Mouse (Mus musculus): ENCODE measurements around the gene Olfr985.
A peak's percentile ranks its signal among the peaks of the same experiment; 100 is the strongest.

Gene Olfr985

DNA sequence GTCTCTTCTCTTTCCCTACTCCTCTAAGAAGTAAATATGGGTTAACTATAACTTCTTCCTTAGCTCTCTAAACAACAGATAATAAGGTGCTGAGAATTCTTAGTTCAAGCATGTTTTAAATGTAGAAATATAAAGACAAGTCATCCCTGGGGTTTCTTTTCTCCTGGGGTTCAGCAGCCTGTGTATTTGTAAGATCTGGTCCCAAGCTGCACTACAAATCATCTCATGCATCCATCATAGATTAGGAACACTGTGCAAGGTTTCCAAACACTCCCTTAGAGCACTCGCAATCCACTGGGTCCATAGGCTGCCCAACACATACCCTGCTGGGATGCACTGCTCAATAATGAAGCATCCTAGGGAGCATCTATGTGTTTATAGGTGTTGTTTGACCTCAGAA, at the start of gene Olfr985:
Olfr985 (minus strand) TSS at position 101 of the 400 bp plus-strand sequence.
- DNase-seq (ENCODE audit: low read depth) = no peak

DNA sequence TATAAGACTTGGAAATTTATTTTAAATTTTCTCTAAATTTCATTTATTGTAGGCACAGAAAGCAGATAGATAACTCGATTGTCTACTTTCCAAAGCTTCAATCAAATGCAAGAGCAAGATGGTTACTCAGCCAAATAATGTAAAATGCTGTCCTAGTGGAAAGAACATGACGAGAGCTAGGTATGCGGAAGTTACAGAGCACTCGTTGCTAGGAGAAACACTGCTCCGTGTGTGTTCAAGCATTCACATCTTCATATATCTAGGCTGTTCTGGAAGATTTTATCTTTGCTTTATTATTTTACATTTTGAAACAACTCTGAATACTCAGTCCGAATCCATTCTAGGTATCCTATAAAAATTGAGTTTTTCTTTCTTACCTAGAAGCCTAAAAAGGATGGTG, 47.0 kb upstream of the Olfr985 start:
- DNase-seq (ENCODE audit: low read depth) = no peak

DNA sequence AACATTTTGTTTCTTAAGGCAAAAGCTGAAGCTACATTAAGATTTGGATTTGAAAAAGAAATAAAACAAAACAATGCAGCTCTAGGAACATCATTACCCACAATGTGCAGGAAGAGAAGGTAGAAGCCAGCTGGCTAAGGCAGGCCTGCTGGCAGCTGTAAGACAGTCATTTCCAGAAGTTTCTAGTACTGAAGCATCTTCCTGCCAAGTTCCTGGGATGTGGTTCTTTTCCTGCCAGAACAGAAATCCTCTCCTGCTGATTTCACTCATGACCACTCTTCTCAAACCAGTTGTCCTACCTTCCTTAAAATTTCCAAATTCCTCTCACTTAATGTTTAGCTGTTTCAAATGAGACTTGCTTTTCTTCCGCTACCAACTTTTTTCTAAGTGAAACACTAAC, 36.5 kb upstream of the Olfr985 start:
- DNase-seq (ENCODE audit: low read depth) = no peak

DNA sequence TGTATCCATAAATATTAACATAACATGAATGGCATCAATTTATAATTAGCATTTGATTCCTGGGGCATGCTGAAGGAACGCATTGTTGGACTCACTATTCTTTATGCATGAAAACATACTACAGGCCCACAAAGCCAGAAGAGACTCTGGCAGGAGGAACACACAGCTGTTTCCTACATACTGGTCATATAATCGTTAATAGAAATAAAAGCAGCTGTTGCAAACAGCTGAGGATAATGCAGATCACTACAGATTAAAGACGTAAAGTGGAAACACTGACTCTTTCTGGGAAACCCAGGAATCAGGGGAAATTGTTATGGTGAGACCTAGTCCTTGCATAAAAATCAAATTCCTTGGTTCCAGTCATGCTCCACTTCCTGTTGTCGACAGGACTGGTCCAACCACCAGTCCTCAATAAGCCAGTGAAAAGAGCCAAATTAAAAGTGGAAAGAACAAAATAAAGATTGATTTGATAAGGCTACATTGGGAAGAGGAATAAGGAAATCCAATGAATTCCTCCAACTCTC, 25.2 kb upstream of the Olfr985 start:
- DNase-seq (ENCODE audit: low read depth) = no peak

DNA sequence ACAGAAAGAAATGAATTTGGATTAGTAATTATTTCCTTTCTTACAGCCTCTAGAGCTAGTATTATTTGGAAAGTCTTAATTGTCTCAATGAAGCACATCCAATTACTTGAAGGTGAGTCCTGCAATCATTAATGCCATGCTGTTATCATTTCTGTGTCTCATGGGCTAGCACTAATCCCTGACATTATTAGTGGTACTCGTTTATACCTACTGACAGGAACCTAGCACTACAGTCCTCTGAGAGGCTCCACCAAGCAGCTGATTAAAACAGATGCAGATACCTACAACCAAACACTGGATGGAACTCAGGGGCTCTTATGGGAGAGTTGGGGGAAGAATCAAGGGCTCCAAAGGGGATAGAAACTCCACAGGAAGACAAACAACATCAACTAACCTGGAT, 11.6 kb upstream of the Olfr985 start:
- no peak for DNase-seq (ENCODE audit: low read depth)

DNA sequence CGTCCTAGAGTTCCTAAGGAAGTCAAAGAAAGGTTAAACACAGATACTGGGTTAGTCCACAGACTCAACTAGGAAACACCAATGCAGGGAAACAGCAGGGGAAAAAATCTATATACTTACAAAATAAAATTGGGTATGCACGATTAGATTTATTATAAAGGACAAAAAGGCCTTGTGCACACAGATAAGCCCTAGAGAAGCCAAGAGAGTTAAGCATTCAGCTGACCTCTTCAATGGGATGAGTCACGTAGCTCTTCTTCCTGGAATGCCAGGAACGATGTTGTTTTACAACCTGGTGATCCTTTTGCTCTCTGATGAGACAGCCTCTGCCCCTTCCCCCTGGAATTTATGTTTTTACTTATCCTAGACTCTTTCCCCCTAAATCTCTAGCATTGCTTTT, 9.5 kb upstream of the Olfr985 start:
- DNase-seq (ENCODE audit: low read depth) = no peak

DNA sequence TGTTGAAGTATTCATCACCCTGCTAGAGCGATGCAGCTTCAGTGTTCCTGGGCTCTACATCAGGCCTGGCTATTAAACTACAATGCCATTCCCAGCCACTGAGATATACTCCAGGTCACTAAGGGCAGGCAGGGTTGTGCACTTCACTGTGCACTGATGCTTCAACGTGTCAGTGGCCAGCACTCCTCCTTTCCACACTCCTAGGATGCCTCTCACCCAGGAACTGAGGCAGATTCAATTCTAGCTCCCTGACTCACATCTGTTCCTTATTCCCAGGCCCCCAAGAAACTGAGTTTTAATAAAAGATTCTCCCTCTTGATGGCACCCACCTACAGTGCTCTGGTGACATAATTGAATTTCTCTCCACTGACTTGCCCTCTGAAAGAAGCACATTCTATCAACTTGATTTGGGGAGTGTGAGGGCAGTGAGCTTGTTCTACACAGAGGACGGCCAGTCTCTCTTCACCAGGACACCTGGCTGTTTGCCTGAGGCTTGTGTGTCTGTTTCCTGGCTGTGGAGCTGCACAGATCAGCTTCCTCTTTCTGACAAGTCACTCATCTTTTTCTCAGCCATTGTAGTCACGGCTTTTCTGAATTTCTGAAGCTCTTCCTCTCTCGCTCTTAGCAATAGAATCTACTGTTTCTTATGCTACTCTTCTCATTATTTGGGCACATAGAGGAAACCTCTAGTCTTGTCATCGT, 7.2 kb upstream of the Olfr985 start:
- peak; percentile 20 for DNase-seq (ENCODE audit: low read depth)

DNA sequence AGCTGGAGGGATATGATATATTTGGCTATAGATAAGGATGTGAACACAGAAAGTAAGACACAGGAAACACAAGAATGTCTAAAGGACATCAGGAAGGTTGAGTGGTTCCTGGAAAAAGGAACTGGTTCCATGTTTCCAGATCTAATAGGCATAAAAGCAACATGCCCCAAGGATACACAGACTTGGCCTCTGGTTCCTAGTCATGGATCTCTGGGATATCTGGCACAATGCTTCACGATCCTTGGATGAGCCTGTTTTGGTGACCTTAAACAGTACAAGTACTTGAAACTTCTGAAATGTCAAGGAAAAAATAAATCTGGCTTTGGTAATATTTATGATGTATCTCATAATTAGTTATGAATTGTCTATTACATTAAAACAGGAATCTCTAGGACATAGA, 572 bp upstream of the Olfr985 start:
- no peak for DNase-seq (ENCODE audit: low read depth)

DNA sequence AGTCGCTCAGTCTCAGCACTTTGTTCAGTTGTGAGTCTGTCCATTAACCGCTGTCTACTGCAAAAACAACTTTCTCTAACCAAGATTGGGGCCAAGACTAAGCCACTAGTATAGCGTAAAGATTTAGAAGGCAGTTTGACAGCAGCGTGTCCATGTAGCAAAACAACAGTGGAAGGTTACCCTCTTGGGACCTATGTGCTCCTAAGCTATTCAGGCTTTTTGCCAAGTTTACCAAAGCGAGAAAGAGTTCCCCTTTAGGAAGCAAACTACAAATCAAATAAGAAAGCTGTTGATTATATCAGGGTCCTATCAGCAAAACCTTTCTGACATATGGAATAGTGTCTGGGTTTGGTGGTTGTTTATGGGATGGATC, 12.7 kb downstream of the Olfr985 start:
- no peak for DNase-seq (ENCODE audit: low read depth)

DNA sequence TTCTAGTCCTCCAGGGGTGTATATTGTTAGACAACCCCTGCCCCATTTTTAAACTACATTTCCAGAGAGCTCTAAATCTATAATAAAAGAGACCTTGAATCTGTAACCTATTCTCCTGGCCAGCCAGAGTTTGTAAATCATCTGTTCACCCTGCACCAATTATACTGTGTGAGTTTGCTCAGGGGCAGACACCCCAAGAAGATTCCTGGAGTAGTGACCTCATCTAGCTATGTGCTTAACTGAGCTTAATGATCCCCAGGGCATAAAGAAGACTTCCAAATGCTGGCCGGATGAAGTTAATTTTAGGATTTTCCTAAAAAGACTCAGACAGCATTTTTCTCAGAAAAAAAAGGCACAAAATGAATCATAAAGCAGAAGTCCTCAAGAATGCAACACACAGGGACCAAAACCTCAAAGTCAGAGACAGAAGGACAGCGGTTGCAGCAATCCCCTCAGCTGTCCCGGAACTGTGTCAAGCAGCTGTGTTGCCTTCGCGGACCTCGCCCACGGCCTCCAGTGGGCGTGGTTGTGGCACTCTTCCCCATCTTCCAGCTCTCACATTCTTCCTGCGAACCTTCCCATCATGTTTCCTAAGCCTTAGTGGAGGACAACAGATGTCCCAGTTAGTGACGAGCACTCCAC, 13.2 kb downstream of the Olfr985 start:
- DNase-seq (ENCODE audit: low read depth) = no peak

DNA sequence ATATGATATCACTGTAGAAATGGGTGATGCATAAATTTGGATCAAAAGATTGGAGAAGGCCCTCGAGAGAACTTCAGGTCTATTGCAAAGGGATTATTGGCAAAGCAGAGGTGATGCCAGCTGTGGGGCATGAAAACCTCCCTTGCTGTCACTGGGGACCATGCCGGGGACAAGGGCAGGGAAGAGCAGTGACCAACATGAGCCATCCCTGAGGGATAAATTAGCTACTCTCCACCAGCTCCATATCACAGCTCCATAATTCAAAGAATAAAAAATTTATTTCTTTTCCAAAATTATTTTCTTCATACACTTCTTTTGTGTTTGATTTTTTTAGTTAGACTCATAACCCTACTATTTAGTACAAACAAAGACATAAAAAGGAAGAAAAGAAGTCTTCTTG, 15.9 kb downstream of the Olfr985 start, which contains the start of gene Olfr984:
Olfr984 (minus strand) TSS at position 101 of the 400 bp plus-strand sequence.
- DNase-seq (ENCODE audit: low read depth) = no peak

DNA sequence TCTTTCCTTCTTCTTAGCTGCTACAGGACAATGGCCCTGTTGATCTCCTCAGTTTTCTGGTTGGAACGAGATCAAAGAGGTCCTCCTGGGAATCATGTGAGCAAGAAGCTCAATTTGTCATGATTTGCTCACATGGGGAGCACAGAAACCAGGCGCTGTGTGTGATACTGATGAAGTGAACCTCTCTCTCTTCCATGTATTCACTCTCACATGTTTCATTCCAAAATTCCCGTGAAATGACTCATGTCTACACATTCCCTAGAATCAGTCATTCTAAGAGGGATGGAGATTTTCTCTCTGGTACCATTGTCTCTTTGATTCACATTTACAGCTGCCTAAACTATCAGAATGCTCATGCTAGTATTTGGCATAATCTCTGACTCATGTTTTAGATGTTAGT, 35.2 kb downstream of the Olfr985 start:
- no peak for DNase-seq (ENCODE audit: low read depth)

DNA sequence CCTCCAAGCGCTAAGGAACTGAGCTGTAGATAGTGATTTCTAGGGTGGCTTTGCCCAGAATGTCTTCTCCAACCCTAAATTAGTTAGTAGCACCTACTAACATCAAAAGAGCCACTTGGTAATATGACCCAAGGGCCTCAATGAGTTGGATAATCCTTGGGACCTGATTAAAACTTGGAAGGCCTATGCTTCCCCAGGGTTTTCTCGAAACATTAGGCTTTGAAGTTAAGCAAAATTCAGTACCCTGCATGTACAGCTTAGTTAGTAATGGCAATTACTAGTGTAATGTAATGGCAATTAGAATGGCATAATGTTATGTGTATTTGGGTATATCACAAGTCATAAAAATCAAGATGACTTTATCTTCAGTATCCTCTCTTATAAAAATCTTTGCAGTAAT, 36.5 kb downstream of the Olfr985 start, which contains the start of gene Olfr983:
Olfr983 (minus strand) TSS at position 101 of the 400 bp plus-strand sequence.
- DNase-seq (ENCODE audit: low read depth) = no peak
